Mouse (Mus musculus) CH12.LX (cell line): ENCODE measurements around the gene Ankrd35. TPM values are rescaled to one million over a fixed set of nuclear protein-coding genes. Genes with fewer than 3 reads are reported as not detected.
A peak's percentile ranks its signal among the peaks of the same experiment; 100 is the strongest.

ENCODE experiments used
- DNase-seq: peaks from one replicate; pipeline ENCODE4 v3.0.0-alpha.2; 2013; ENCODE audit errors: extremely low read depth
- H3K27ac ChIP-seq: 2 replicates; pipeline ENCODE4 v1.5.1; 2012; ENCODE audit warnings: low read depth, mild to moderate bottlenecking, control low read depth, moderate library complexity; ENCODE audit not compliant: insufficient read depth
- H3K27me3 ChIP-seq: replicated peaks from 2 replicates; pipeline ENCODE3; 2012; ENCODE audit warnings: inconsistent platforms
- H3K36me3 ChIP-seq, 2 experiments: replicated peaks in 1 of 2; 2 replicates each; pipeline versions ENCODE3 to v1.6.1; 2012; ENCODE audit warnings: inconsistent platforms in 1 of 2, low read length in 1 of 2, mild to moderate bottlenecking in 1 of 2, mixed read lengths in 1 of 2, moderate library complexity in 1 of 2; ENCODE audit not compliant: control insufficient read depth in 1 of 2, insufficient read depth in 1 of 2
- H3K4me1 ChIP-seq, 2 experiments: 2 replicates each; pipeline ENCODE4 v1.6.1; 2012; ENCODE audit warnings: inconsistent platforms in 1 of 2, moderate library complexity in 1 of 2; ENCODE audit not compliant: insufficient read depth in 2 of 2, control insufficient read depth in 1 of 2
- H3K4me2 ChIP-seq: 2 replicates; pipeline ENCODE4 v1.6.1; 2012; ENCODE audit warnings: low read depth, mild to moderate bottlenecking, control low read depth; ENCODE audit not compliant: poor library complexity, insufficient read depth, severe bottlenecking
- H3K4me3 ChIP-seq, 3 experiments: fragments of 150-350 bp in 1 of 3; sonication (generic) in 1 of 3; replicated peaks in 1 of 3; 2 replicates each; pipeline versions ENCODE3 to v1.5.1; 2011 to 2012; ENCODE audit warnings: low read depth in 2 of 3, low read length in 2 of 3, mild to moderate bottlenecking in 2 of 3, moderate library complexity in 2 of 3, control low read depth in 1 of 3, improper control_type of control experiment in 1 of 3, inconsistent platforms in 1 of 3, mixed read lengths in 1 of 3; ENCODE audit not compliant: poor library complexity in 1 of 3
- H3K79me2 ChIP-seq: replicated peaks from 2 replicates; pipeline ENCODE4 v1.6.1; 2012; ENCODE audit warnings: mild to moderate bottlenecking, moderate library complexity; ENCODE audit not compliant: control insufficient read depth, poor library complexity, insufficient read depth, severe bottlenecking; ENCODE audit errors: extremely low read depth
- H3K9ac ChIP-seq: 2 replicates; pipeline ENCODE4 v1.6.1; 2012; ENCODE audit warnings: low read depth, mild to moderate bottlenecking, control low read depth, moderate library complexity; ENCODE audit not compliant: insufficient read depth
- H3K9me3 ChIP-seq: replicated peaks from 2 replicates; pipeline ENCODE3; 2012; ENCODE audit warnings: low read length, inconsistent platforms, mixed read lengths
- BHLHE40 ChIP-seq: IDR thresholded peaks from 2 replicates; pipeline ENCODE4 v1.6.1; 2011; ENCODE audit warnings: mild to moderate bottlenecking, low read depth, low read length, improper control_type of control experiment
- CHD1 ChIP-seq: IDR thresholded peaks from 2 replicates; pipeline ENCODE4 v1.6.1; 2012; ENCODE audit warnings: low read depth, low read length, improper control_type of control experiment, inconsistent platforms
- CTCF ChIP-seq, 2 experiments: IDR thresholded peaks in 1 of 2; conservative IDR thresholded peaks in 1 of 2; 2 replicates each; pipeline ENCODE4 v1.5.1; 2011 to 2012; ENCODE audit warnings: low read depth in 2 of 2, low read length in 2 of 2, improper control_type of control experiment in 1 of 2, inconsistent platforms in 1 of 2, mild to moderate bottlenecking in 1 of 2, moderate library complexity in 1 of 2
- E2F4 ChIP-seq: IDR thresholded peaks from 2 replicates; pipeline ENCODE4 v1.6.1; 2011; ENCODE audit warnings: low read depth, low read length, improper control_type of control experiment; ENCODE audit not compliant: insufficient replicate concordance
- EP300 ChIP-seq: IDR thresholded peaks from 2 replicates; pipeline ENCODE4 v1.6.1; 2011; ENCODE audit warnings: low read length, improper control_type of control experiment
- ETS1 ChIP-seq: conservative IDR thresholded peaks from 2 replicates; pipeline ENCODE4 v1.6.1; 2012; ENCODE audit warnings: low read depth, mild to moderate bottlenecking, inconsistent platforms, low read length, improper control_type of control experiment, moderate library complexity
- HCFC1 ChIP-seq: IDR thresholded peaks from 2 replicates; pipeline ENCODE4 v1.6.1; 2012; ENCODE audit warnings: low read depth, mild to moderate bottlenecking, inconsistent platforms, low read length, improper control_type of control experiment
- IRF4 ChIP-seq: IDR thresholded peaks from 2 replicates; pipeline ENCODE4 v1.6.1; 2014; ENCODE audit warnings: low read depth, mild to moderate bottlenecking, inconsistent platforms, low read length, improper control_type of control experiment
- JUN ChIP-seq: IDR thresholded peaks from 2 replicates; pipeline ENCODE4 v1.6.1; 2011; ENCODE audit warnings: low read depth, mild to moderate bottlenecking, low read length, improper control_type of control experiment, moderate library complexity; ENCODE audit not compliant: insufficient read depth
- JUND ChIP-seq: conservative IDR thresholded peaks from 2 replicates; pipeline ENCODE4 v1.6.1; 2011; ENCODE audit warnings: low read depth, low read length, improper control_type of control experiment
- MAZ ChIP-seq: IDR thresholded peaks from 2 replicates; pipeline ENCODE4 v1.6.1; 2012; ENCODE audit warnings: low read depth, mild to moderate bottlenecking, inconsistent platforms, low read length, improper control_type of control experiment, moderate library complexity
- MEF2A ChIP-seq: IDR thresholded peaks from 2 replicates; pipeline ENCODE4 v1.6.1; 2014; ENCODE audit warnings: low read depth, mild to moderate bottlenecking, inconsistent platforms, low read length, improper control_type of control experiment, borderline replicate concordance
- NELFE ChIP-seq: IDR thresholded peaks from 2 replicates; pipeline ENCODE4 v1.6.1; 2011; ENCODE audit warnings: low read depth, low read length, improper control_type of control experiment
- NRF1 ChIP-seq: IDR thresholded peaks from 2 replicates; pipeline ENCODE4 v1.6.1; 2014; ENCODE audit warnings: low read depth, mild to moderate bottlenecking, inconsistent platforms, low read length, improper control_type of control experiment, moderate library complexity
- POLR2AphosphoS2 ChIP-seq: IDR thresholded peaks from 2 replicates; pipeline ENCODE4 v1.6.1; 2011; ENCODE audit warnings: low read depth, low read length, improper control_type of control experiment
- SIN3A ChIP-seq: IDR thresholded peaks from 2 replicates; pipeline ENCODE4 v1.6.1; 2012; ENCODE audit warnings: low read length, improper control_type of control experiment, inconsistent platforms
- SMC3 ChIP-seq: IDR thresholded peaks from 2 replicates; pipeline ENCODE4 v1.6.1; 2011; ENCODE audit warnings: low read depth, low read length, improper control_type of control experiment
- TBP ChIP-seq: conservative IDR thresholded peaks from 2 replicates; pipeline ENCODE4 v1.6.1; 2011; ENCODE audit warnings: low read depth, low read length, improper control_type of control experiment
- TCF12 ChIP-seq: IDR thresholded peaks from 2 replicates; pipeline ENCODE4 v1.6.1; 2014; ENCODE audit warnings: low read depth, mild to moderate bottlenecking, inconsistent platforms, low read length, improper control_type of control experiment
- UBTF ChIP-seq: IDR thresholded peaks from 2 replicates; pipeline ENCODE4 v1.6.1; 2012; ENCODE audit warnings: low read depth, mild to moderate bottlenecking, inconsistent platforms, low read length, improper control_type of control experiment, moderate library complexity
- USF2 ChIP-seq: conservative IDR thresholded peaks from 2 replicates; pipeline ENCODE4 v1.6.1; 2011; ENCODE audit warnings: low read depth, low read length, improper control_type of control experiment
- ZC3H11A ChIP-seq: IDR thresholded peaks from 2 replicates; pipeline ENCODE4 v1.6.1; 2012; ENCODE audit warnings: low read depth, mild to moderate bottlenecking, inconsistent platforms, low read length, improper control_type of control experiment
- ZMIZ1 ChIP-seq: IDR thresholded peaks from 2 replicates; pipeline ENCODE4 v1.6.1; 2012; ENCODE audit warnings: low read depth, mild to moderate bottlenecking, inconsistent platforms, low read length, improper control_type of control experiment
- ZNF384 ChIP-seq: IDR thresholded peaks from 2 replicates; pipeline ENCODE4 v1.6.1; 2012; ENCODE audit warnings: low read depth, low read length, improper control_type of control experiment, inconsistent platforms
- dilution Hi-C: fragments of 300-500 bp; cut with MboI; formaldehyde crosslinking; loops from 2 replicates; pipeline ENCODE4 v1.14.3; 2020; ENCODE audit warnings: low sequenced_read_pairs; ENCODE audit not compliant: extremely low pct_unique_long_range_greater_than_20kb, extremely low pct_ligation_motif_present
- in situ Hi-C: fragments of 300-500 bp; cut with MboI; formaldehyde crosslinking; loops from 3 replicates; pipeline ENCODE4 v1.14.3; 2019; ENCODE audit warnings: low sequenced_read_pairs, low pct_ligation_motif_present, low pct_unique_long_range_greater_than_20kb, mixed read lengths
- polyA plus RNA-seq: library from polyadenylated mRNA; unstranded; fragments of >175 nt; gene quantifications from 2 replicates; pipeline ENCODE4 v1.2.1, GENCODE M21; 2012; ENCODE audit warnings: low read depth; ENCODE audit not compliant: insufficient read length
- total RNA-seq, 2 experiments: library from RNA; depleted of rRNA; stranded (reverse); fragments of 300-350 nt in 1 of 2; fragments of >200 nt in 1 of 2; gene quantifications; 2 replicates each; pipeline ENCODE4 v1.2.3; 2012 to 2014

The Ankrd35 gene
- total and polyA plus RNA-seq, 3 experiments, result 0.78 to 11.2 (median 1.9) TPM

- no peaks in the 10 kb centered on the region for H3K79me2 ChIP-seq
- no peak overlapping the region for H3K4me3 ChIP-seq
- peaks cover 40 to 61% of the 10 kb centered on the region in 2 experiments for H3K4me1 ChIP-seq
- in situ Hi-C loops (no loop called here), dilution Hi-C loops (no loop called here)
- 0 out of 2 replicates have a peak overlapping the region, but pooled peaks have one; percentile 2 for H3K9ac ChIP-seq
- H3K9me3 ChIP-seq, result no peaks in the 10 kb centered on the region
- H3K27me3 ChIP-seq, result peaks cover 10% of the 10 kb centered on the region
- DNase-seq, result peak; percentile 44
- H3K4me2 ChIP-seq, result peak overlapping the region; percentile 45
- H3K36me3 ChIP-seq, result no peaks in the 10 kb centered on the region
- H3K27ac ChIP-seq, result peak overlapping the region; percentile 67
- TF ChIP-seq MAZ, result 0 out of 2 replicates have a peak, but pooled peaks have one; percentile 23
- peak; percentile 52; the same call in 1 of the 2 replicates for TF ChIP-seq TCF12
- TF ChIP-seq ETS1, result peak; percentile 24; the same call in 1 of the 2 replicates
- no peak for TF ChIP-seq USF2
- TF ChIP-seq IRF4, result no peak
- no peak; the same call in 1 of the 2 replicates for TF ChIP-seq SMC3
- TF ChIP-seq E2F4, result no peak
- TF ChIP-seq UBTF, result no peak
Measured at GRCm38 (mm10) chr3:96675690-96676089, 5.8 kb downstream of the Ankrd35 start.

GRCm38 (mm10) chr3:96678456-96678855 lies 8.5 kb downstream of the Ankrd35 start:
- Histone ChIP-seq H3K36me3 (peaks cover 0 to 3% of the 10 kb centered on the region in 2 experiments), H3K4me1 (peaks cover 39 to 79% of the 10 kb centered on the region in 2 experiments), H3K79me2 (no peaks in the 10 kb centered on the region), H3K4me2 (no peak overlapping the region), H3K9ac (no peak overlapping the region), H3K27me3 (no peaks in the 10 kb centered on the region), H3K9me3 (no peaks in the 10 kb centered on the region), H3K27ac (no peak overlapping the region), H3K4me3 (no peak overlapping the region)
- in situ Hi-C loops, result no loop called here
- dilution Hi-C loops, result no loop called here
- DNase-seq, result no peak
- TF ChIP-seq NELFE, result no peak
- no peak for TF ChIP-seq SIN3A
- TF ChIP-seq CTCF (conservative IDR thresholded peaks at IDR 0.05 in 1 of 2, IDR thresholded peaks at IDR 0.05 in 1 of 2; ENCODE audit: low read depth in 2 of 2, low read length in 2 of 2), result no peak
- no peak for TF ChIP-seq E2F4

GRCm38 (mm10) chr3:96679159-96679674 lies 9.3 kb downstream of the Ankrd35 start:
- no peaks in the 10 kb centered on the region for H3K79me2 ChIP-seq
- peaks cover 41 to 84% of the 10 kb centered on the region in 2 experiments for H3K4me1 ChIP-seq
- in situ Hi-C loops, result no loop called here
- no peak overlapping the region; the same call in 1 of the 2 replicates for H3K9ac ChIP-seq
- no peak overlapping the region for H3K4me3 ChIP-seq
- DNase-seq, result no peak
- H3K4me2 ChIP-seq, result no peak overlapping the region
- no peaks in the 10 kb centered on the region for H3K9me3 ChIP-seq
- TF ChIP-seq JUN, result no peak
- no peak for TF ChIP-seq HCFC1
- TF ChIP-seq CHD1, result no peak
- no peak for TF ChIP-seq JUND
- no peak for TF ChIP-seq NRF1
- no peak for TF ChIP-seq ZMIZ1
- no peak for TF ChIP-seq POLR2AphosphoS2
- peak; percentile 26; the same call in 1 of the 2 replicates for TF ChIP-seq IRF4
- no peak for TF ChIP-seq ZNF384
- TF ChIP-seq TCF12, result peak; percentile 44; the same call in 1 of the 2 replicates
- TF ChIP-seq TBP, result no peak
- TF ChIP-seq ZC3H11A, result no peak
- no peak for TF ChIP-seq USF2
- no peak for TF ChIP-seq SIN3A
- peak; percentile 25; the same call in 1 of the 2 replicates for TF ChIP-seq BHLHE40
- TF ChIP-seq EP300, result peak; percentile 39; the same call in 1 of the 2 replicates
- TF ChIP-seq MEF2A, result no peak
- no peaks in the 10 kb centered on the region for H3K27me3 ChIP-seq
- H3K36me3 ChIP-seq, result peaks cover 0 to 3% of the 10 kb centered on the region in 2 experiments
- H3K27ac ChIP-seq, result peak overlapping the region; percentile 31; the same call in 1 of the 2 replicates
- dilution Hi-C loops, result no loop called here
